Mouse (Mus musculus) lung, embryonic 16.5 days (tissue): ENCODE measurements at regions not wholly inside any gene's neighbourhood (a gene's known extent, or its start where the extent isn't known, plus 50 kb on each side); places are given as distances from the start of the nearest gene placed in this dataset.
A peak's percentile ranks its signal among the peaks of the same experiment; 100 is the strongest.

Experiments
- ATAC-seq: fragments of 200-750 bp; cut with Nextera tagmentation; 2 replicates; pipeline ENCODE4 v1.8.0; 2017; ENCODE audit warnings: low read depth, mild to moderate bottlenecking, moderate library complexity
- H3K27ac ChIP-seq: fragments of 300-500 bp; sonication (generic); 2 replicates; pipeline ENCODE4 v1.5.1; 2014; ENCODE audit warnings: mild to moderate bottlenecking, control low read depth, low read length
- H3K27me3 ChIP-seq: fragments of 300-500 bp; sonication (generic); 2 replicates; pipeline ENCODE4 v1.6.1; 2014; ENCODE audit warnings: low read depth, low read length, mixed read lengths; ENCODE audit not compliant: control insufficient read depth, insufficient read depth
- H3K36me3 ChIP-seq: fragments of 300-500 bp; sonication (generic); 2 replicates; pipeline ENCODE4 v1.6.1; 2014; ENCODE audit warnings: low read length; ENCODE audit not compliant: control insufficient read depth, insufficient read depth
- H3K4me1 ChIP-seq: fragments of 300-500 bp; sonication (generic); replicated peaks from 2 replicates; pipeline ENCODE4 v1.6.1; 2014; ENCODE audit warnings: low read length, mixed read lengths; ENCODE audit not compliant: control insufficient read depth, insufficient read depth
- H3K4me2 ChIP-seq: fragments of 300-500 bp; sonication (generic); 2 replicates; pipeline ENCODE4 v1.6.1; 2014; ENCODE audit warnings: low read depth, low read length, control low read depth
- H3K4me3 ChIP-seq: fragments of 300-500 bp; sonication (generic); 2 replicates; pipeline ENCODE4 v1.5.1; 2014; ENCODE audit warnings: mild to moderate bottlenecking, low read length, control low read depth
- H3K9ac ChIP-seq: fragments of 300-500 bp; sonication (generic); 2 replicates; pipeline ENCODE4 v1.6.1; 2014; ENCODE audit warnings: low read length, control low read depth
- H3K9me3 ChIP-seq: fragments of 300-500 bp; sonication (generic); 2 replicates; pipeline ENCODE4 v1.6.1; 2016; ENCODE audit warnings: low read length; ENCODE audit not compliant: control insufficient read depth
- WGBS: fragments of 180-500 bp; shearing (Covaris S2); extraction: QIAGEN DNeasy Blood & Tissue Kit; methylation state at CpG from one replicate; pipeline ENCODE4 v1.1.7; 2014; 5-methylcytosine and 5-hydroxymethylcytosine counted together

- no peak overlapping the region for H3K9ac ChIP-seq
- no peaks in the 10 kb centered on the region for H3K9me3 ChIP-seq
- H3K27me3 ChIP-seq = no peaks in the 10 kb centered on the region
- H3K27ac ChIP-seq = no peak overlapping the region
- H3K4me3 ChIP-seq = no peak overlapping the region
- 37% methylated on average over 3 of the region's 3 CpGs for WGBS
- no peak for ATAC-seq
- peaks cover 4% of the 10 kb centered on the region; the same call in 1 of the 2 replicates for H3K4me1 ChIP-seq
- no peak overlapping the region for H3K4me2 ChIP-seq
- H3K36me3 ChIP-seq = no peaks in the 10 kb centered on the region
These were observed 1012.6 kb downstream of the Cdh8 start for GRCm38 (mm10) chr8:98403645-98404032.

DNA sequence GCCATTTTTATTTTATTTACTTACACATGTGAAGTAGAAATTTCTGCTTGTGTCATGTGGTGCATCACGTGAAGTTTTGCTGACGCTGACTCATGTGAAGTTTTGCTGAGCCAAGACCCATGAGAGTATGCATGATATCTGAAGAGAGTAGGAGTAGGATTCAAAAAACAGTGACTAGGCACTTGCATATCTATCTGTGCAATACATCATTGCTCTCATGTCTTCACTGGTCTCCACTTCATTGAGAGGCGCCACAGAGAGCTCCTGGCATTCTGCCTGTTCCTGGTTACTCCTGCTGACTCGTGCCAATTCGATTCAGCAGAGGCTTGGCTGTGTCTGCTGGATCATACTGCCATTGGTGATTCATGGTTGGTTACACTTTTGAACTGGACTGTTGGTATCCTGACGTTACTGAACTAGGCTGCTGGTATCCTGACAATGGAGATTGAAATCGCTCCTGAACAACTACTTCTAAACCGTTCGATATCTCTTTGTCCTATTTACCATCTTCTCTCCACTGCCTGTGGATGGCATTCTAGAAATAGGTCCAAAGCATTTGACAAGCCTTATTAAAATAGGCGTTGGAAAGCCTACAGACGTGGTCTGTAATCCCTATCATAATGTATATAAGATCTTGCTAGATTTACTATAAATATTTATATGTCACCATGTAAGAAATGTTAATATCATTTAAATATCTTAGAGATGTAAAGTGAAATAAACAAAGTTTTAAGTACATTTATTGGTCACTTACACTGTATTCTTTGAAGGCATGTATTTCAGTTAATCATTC is 1013.2 kb downstream of the Cdh8 start:
- ATAC-seq = peak; percentile 70
- 53% methylated on average over 11 of the region's 11 CpGs for WGBS
- Histone ChIP-seq H3K9me3 (no peaks in the 10 kb centered on the region), H3K4me3 (no peak overlapping the region), H3K36me3 (no peaks in the 10 kb centered on the region), H3K27ac (no peak overlapping the region), H3K9ac (no peak overlapping the region), H3K4me1 (peaks cover 4% of the 10 kb centered on the region; the same call in 1 of the 2 replicates), H3K4me2 (no peak overlapping the region), H3K27me3 (no peaks in the 10 kb centered on the region)

DNA sequence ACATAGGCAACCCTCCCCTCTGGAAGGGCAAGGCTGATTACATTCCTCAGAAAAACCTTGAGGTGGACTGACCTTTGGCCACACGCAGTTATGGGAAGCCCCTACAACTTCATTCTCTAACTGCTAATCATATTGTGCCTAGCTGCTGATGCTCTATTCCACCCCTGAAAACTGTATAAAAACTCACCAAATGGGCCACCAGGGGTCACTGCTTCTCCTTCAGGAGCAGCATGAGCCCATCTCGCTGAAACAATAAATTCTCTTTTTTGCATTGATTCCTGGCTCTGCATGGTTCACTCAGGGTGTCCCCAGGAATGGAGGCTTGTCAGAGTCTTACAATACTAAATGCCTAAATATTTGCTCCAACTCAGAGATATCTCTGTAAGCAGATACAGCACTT is 1034.5 kb downstream of the Cdh8 start:
- no peak for ATAC-seq
- WGBS = 85% methylated on average over 2 of the region's 2 CpGs
- H3K4me2 ChIP-seq = no peak overlapping the region

GRCm38 (mm10) chr8:98380387-98380786 is 1035.9 kb downstream of the Cdh8 start:
- no peaks in the 10 kb centered on the region for H3K27me3 ChIP-seq

More for the DNA sequence above, 1034.5 kb downstream of the Cdh8 start:
- Histone ChIP-seq H3K4me3 (no peak overlapping the region), H3K36me3 (no peaks in the 10 kb centered on the region), H3K4me1 (no peaks in the 10 kb centered on the region), H3K9ac (no peak overlapping the region), H3K27ac (no peak overlapping the region), H3K27me3 (no peaks in the 10 kb centered on the region), H3K9me3 (no peaks in the 10 kb centered on the region)

DNA sequence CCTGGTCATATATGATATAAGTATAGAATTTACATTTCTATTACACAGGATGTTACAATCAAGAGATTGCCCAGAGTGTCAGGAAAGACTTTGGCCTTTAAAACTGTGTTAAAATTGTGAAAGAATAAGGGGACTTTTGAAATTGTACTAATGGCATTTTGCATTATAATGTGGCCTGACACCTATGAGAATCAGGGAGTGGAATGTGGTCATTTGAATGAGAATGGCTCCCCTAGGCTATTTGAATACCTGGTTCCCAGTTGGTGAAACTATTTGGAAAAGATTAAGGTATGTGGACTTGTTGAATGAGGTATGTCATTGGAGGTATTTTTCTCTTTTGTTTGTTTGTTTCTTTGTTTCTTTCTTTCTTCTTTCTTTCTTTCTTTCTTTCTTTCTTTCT is 1038.5 kb downstream of the Cdh8 start:
- Histone ChIP-seq H3K36me3 (no peaks in the 10 kb centered on the region), H3K4me1 (no peaks in the 10 kb centered on the region), H3K4me2 (no peak overlapping the region), H3K27ac (no peak overlapping the region), H3K27me3 (no peaks in the 10 kb centered on the region), H3K9ac (no peak overlapping the region), H3K9me3 (no peaks in the 10 kb centered on the region), H3K4me3 (no peak overlapping the region)
- ATAC-seq = no peak

More at GRCm38 (mm10) chr8:98380387-98380786, 1035.9 kb downstream of the Cdh8 start:
- H3K36me3 ChIP-seq = no peaks in the 10 kb centered on the region
- no peaks in the 10 kb centered on the region for H3K4me1 ChIP-seq
- H3K4me2 ChIP-seq = no peak overlapping the region
- ATAC-seq = peak; percentile 62; the same call in 1 of the 2 replicates
- no peak overlapping the region for H3K27ac ChIP-seq
- H3K9ac ChIP-seq = no peak overlapping the region
- H3K4me3 ChIP-seq = no peak overlapping the region
- H3K9me3 ChIP-seq = no peaks in the 10 kb centered on the region
- WGBS = 52% methylated on average over 1 of the region's 1 CpGs

DNA sequence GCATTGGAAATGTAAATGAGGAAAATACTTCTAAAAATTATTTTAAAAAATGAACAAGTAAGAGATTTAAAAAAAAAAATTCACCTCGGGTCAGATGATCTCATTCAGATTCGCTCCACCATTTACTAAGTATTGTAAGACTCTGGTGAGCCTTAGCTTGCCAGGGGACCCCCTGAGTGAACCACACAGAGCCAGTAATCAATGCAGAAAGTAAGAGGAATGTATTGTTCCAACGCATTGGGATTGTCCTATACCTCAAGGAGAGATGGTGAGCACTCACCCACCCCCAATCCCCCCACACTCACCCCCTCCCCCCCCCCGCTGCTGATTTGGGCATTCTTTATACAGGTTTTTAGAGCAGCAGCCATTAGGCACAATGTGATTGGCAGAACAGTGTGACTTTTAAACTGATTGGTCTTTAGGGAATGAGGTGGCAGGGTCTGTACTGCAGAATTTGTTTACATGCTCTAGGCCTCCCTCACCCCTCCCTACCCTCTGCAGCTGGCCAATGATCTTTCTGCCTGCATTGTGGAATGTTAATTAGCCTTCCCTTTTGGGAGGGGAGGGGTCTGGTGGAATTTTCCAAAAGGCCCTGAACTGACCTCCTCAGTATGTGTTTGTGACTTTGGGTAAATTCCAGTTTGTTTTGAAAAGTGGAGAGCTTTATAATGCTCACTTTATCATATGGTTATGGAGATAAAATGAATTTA is 1043.4 kb downstream of the Cdh8 start:
- H3K36me3 ChIP-seq = no peaks in the 10 kb centered on the region
- H3K4me1 ChIP-seq = no peaks in the 10 kb centered on the region
- 52% methylated on average over 3 of the region's 4 CpGs for WGBS
- ATAC-seq = peak; percentile 98
- no peak overlapping the region for H3K27ac ChIP-seq
- no peak overlapping the region for H3K4me2 ChIP-seq
- H3K9ac ChIP-seq = no peak overlapping the region
- H3K9me3 ChIP-seq = no peaks in the 10 kb centered on the region
- no peaks in the 10 kb centered on the region for H3K27me3 ChIP-seq
- H3K4me3 ChIP-seq = no peak overlapping the region

GRCm38 (mm10) chr8:98365378-98366095 is 1050.7 kb downstream of the Cdh8 start:
- 88% methylated on average over 6 of the region's 6 CpGs for WGBS
- H3K27ac ChIP-seq = no peak overlapping the region
- H3K4me3 ChIP-seq = no peak overlapping the region
- H3K9ac ChIP-seq = no peak overlapping the region
- H3K9me3 ChIP-seq = no peaks in the 10 kb centered on the region
- no peaks in the 10 kb centered on the region for H3K36me3 ChIP-seq
- no peaks in the 10 kb centered on the region for H3K27me3 ChIP-seq
- H3K4me2 ChIP-seq = no peak overlapping the region
- no peak for ATAC-seq
- no peaks in the 10 kb centered on the region for H3K4me1 ChIP-seq

DNA sequence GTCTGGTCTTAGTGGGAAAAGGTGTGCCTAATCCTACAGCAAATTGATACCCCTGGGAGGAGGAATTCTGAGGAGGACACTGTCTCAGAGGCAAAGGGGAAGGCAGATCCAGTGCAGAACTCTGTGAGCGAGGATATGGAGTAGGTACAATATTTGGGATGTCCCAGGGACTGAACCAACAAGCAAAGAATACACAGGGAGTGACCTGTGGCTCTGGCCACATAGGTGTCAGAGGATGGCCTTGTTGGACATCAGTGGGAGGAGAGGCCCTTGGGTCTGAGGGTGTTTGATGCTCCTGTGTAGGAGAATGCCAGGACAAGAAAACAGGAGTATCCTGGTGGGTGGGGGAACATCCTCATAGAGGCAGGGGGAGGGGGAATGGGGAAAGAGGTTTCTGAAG is 1079.0 kb downstream of the Cdh8 start:
- Histone ChIP-seq H3K4me1 (no peaks in the 10 kb centered on the region), H3K9me3 (no peaks in the 10 kb centered on the region), H3K36me3 (no peaks in the 10 kb centered on the region), H3K4me2 (no peak overlapping the region), H3K27me3 (no peaks in the 10 kb centered on the region), H3K4me3 (no peak overlapping the region), H3K9ac (no peak overlapping the region), H3K27ac (no peak overlapping the region)
- ATAC-seq = no peak
- WGBS = 70% methylated on average over 1 of the region's 1 CpGs

DNA sequence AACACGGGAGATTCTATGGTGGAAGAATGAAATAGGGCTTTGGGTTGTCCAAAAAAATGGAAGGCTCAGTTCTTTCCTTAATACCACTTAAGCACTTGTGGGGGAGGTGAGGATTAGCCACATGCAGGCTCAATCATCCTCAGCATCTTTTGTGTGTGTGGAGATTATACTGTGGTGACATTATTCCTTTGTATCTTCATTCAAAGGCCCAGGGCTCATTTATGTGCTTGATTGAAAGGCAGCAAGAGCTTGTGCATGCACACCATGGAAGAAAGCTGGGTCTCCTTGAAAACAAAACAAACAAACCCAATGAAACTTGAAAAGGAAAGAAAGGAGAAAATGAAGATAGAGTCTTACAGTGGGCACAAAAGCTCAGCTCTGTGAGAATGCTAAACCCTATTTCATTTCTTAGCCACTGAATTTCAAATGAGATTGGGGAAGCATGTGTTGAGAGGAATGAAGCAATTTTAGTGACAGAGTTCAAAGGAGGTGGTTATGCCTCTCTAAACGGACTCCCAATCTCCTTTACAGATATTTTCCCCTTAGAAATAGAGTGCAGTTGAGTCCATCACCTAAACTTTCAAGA is 1106.8 kb downstream of the Cdh8 start:
- H3K36me3 ChIP-seq = no peaks in the 10 kb centered on the region
- WGBS = 61% methylated on average over 2 of the region's 2 CpGs
- H3K27me3 ChIP-seq = no peaks in the 10 kb centered on the region
- H3K4me1 ChIP-seq = no peaks in the 10 kb centered on the region
- H3K4me3 ChIP-seq = no peak overlapping the region
- ATAC-seq = no peak
- no peak overlapping the region for H3K4me2 ChIP-seq
- H3K9ac ChIP-seq = no peak overlapping the region
- H3K27ac ChIP-seq = no peak overlapping the region
- no peaks in the 10 kb centered on the region for H3K9me3 ChIP-seq
